Mouse (Mus musculus) heart, postnatal 0 days (tissue): ENCODE results near the gene F10.

Source experiments
- CTCF ChIP-seq: IDR thresholded peaks from 2 replicates; pipeline ENCODE4 v1.5.1; 2016; ENCODE audit warnings: antibody characterized with exemption, control low read depth, low read depth
- EP300 ChIP-seq: IDR thresholded peaks from 2 replicates; pipeline ENCODE4 v1.6.1; 2016; ENCODE audit warnings: antibody characterized with exemption, low read depth

GRCm38 (mm10) chr8:13036346-13036812 is 729 bp upstream of the F10 start:
- TF ChIP-seq CTCF (no peak), EP300 (no peak)
